Mouse (Mus musculus): ENCODE results near the gene Kcnk13.

Gene Kcnk13

GRCm38 (mm10) chr12:100015146-100015545, 50.8 kb downstream of the Kcnk13 start:
- no peak for DNase-seq (ENCODE audit: low read depth, low spot score)

- DNase-seq (ENCODE audit: low read depth, low spot score), result no peak
Observed at GRCm38 (mm10) chr12:100017709-100018108, 53.4 kb downstream of the Kcnk13 start.

GRCm38 (mm10) chr12:100022490-100022889, 58.2 kb downstream of the Kcnk13 start:
- DNase-seq (ENCODE audit: low read depth, low spot score), result no peak

GRCm38 (mm10) chr12:100023821-100024365, 59.6 kb downstream of the Kcnk13 start:
- no peak for DNase-seq (ENCODE audit: low read depth, low spot score)

GRCm38 (mm10) chr12:100025675-100026074, 61.4 kb downstream of the Kcnk13 start:
- no peak for DNase-seq (ENCODE audit: low read depth, low spot score)

- no peak for DNase-seq (ENCODE audit: low read depth, low spot score)
Observed at GRCm38 (mm10) chr12:100026715-100027245, 62.5 kb downstream of the Kcnk13 start.

GRCm38 (mm10) chr12:100027281-100027680, 63.0 kb downstream of the Kcnk13 start:
- DNase-seq (ENCODE audit: low read depth, low spot score), result no peak

- DNase-seq (ENCODE audit: low read depth, low spot score), result no peak
Observed at GRCm38 (mm10) chr12:100031681-100032080, 67.4 kb downstream of the Kcnk13 start.

GRCm38 (mm10) chr12:100032521-100032920, 68.2 kb downstream of the Kcnk13 start:
- no peak for DNase-seq (ENCODE audit: low read depth, low spot score)

- no peak for DNase-seq (ENCODE audit: low read depth, low spot score)
Observed at GRCm38 (mm10) chr12:100038741-100039262, 74.5 kb downstream of the Kcnk13 start.

GRCm38 (mm10) chr12:100042116-100042515, 77.8 kb downstream of the Kcnk13 start:
- no peak for DNase-seq (ENCODE audit: low read depth, low spot score)

- no peak for DNase-seq (ENCODE audit: low read depth, low spot score)
Observed at GRCm38 (mm10) chr12:100044704-100045103, 80.4 kb downstream of the Kcnk13 start.

GRCm38 (mm10) chr12:100050552-100050951, 86.3 kb downstream of the Kcnk13 start:
- DNase-seq (ENCODE audit: low read depth, low spot score), result no peak

- DNase-seq (ENCODE audit: low read depth, low spot score), result no peak
Observed at GRCm38 (mm10) chr12:100053617-100054016, 89.3 kb downstream of the Kcnk13 start.

GRCm38 (mm10) chr12:100061071-100061470, 96.8 kb downstream of the Kcnk13 start:
- DNase-seq (ENCODE audit: low read depth, low spot score), result no peak

- no peak for DNase-seq (ENCODE audit: low read depth, low spot score)
Observed at GRCm38 (mm10) chr12:100061826-100062225, 97.5 kb downstream of the Kcnk13 start.

GRCm38 (mm10) chr12:100062584-100062983, 98.3 kb downstream of the Kcnk13 start:
- no peak for DNase-seq (ENCODE audit: low read depth, low spot score)

- no peak for DNase-seq (ENCODE audit: low read depth, low spot score)
Observed at GRCm38 (mm10) chr12:100065109-100065508, 100.8 kb downstream of the Kcnk13 start.

GRCm38 (mm10) chr12:100067477-100067876, 103.2 kb downstream of the Kcnk13 start:
- DNase-seq (ENCODE audit: low read depth, low spot score), result no peak

- DNase-seq (ENCODE audit: low read depth, low spot score), result peak; percentile 43
Observed at GRCm38 (mm10) chr12:100073201-100073672, 108.9 kb downstream of the Kcnk13 start.

- no peak for DNase-seq (ENCODE audit: low read depth, low spot score)
Observed at GRCm38 (mm10) chr12:100075715-100076114, 111.4 kb downstream of the Kcnk13 start.

GRCm38 (mm10) chr12:100079636-100080286, 115.5 kb downstream of the Kcnk13 start:
- no peak for DNase-seq (ENCODE audit: low read depth, low spot score)

GRCm38 (mm10) chr12:100088026-100088425, 123.7 kb downstream of the Kcnk13 start:
- DNase-seq (ENCODE audit: low read depth, low spot score), result no peak
